Mouse (Mus musculus): ENCODE data around the gene March6.
A peak's percentile ranks its signal among the peaks of the same experiment; 100 is the strongest.

March6 gene

DNA sequence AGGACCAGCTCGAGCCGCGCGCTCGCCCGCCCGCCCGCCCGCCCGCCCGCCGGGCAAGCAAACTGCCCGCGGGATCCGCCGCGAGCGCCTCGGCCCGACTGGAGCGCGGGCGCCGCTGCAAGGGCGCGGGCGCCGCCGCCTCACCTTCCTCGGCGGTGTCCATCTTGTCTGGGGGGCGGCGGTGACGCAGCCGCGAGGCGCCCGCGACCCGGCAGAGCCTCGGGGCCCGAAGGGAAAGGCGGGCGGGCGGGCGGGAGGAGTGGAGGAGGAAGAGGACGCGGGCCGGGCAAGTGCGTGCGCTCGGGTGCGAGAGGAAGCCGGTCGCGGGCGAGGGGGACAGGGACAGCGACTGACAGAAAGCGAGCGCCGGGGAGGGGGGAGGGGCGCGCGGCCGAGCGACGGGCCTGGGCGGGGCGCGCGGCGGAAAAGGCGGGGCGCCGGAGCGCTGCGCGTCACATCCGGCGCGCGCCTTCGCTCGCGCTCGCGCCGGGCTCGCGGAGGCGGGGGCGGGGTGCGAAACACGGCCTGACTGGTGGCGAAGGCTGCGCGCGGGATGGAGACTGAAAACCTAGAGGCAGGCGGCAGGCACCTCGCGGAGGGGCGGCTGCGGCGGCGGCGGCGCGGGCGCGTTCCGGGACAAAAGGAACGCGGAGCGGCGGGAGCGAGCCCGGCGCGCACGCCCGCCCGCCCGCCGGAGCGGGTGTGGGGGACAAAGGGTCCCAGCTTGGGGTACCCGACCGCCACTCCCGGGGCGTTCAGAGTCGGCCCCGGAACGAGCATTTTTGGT, at the start of gene March6:
Gene March6, minus strand, starts transcription at position 395 of the 787 bp plus-strand sequence.
- peak; percentile 92 for DNase-seq (ENCODE audit: low read depth, low spot score)

DNA sequence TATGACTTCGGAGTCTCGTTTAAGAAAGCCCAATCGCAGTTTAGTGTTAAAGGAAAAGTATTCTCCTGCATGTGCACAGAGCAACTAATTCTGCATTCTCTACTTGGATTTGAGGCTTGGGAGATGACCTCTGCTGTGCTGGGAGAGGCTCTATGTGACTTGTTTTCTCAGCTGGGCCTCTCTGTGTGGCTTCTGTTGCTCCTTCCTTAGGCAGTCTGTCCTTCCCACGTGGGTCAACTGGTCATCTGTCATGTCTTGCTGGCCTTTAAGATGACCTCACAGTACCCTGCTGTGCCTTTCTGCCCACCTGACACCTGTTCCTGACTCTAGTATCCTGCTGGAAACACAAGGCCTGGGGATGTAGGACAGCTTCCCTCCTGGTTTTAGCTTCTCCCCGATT, 45.2 kb upstream of the March6 start:
- no peak for DNase-seq (ENCODE audit: low read depth, low spot score)

DNA sequence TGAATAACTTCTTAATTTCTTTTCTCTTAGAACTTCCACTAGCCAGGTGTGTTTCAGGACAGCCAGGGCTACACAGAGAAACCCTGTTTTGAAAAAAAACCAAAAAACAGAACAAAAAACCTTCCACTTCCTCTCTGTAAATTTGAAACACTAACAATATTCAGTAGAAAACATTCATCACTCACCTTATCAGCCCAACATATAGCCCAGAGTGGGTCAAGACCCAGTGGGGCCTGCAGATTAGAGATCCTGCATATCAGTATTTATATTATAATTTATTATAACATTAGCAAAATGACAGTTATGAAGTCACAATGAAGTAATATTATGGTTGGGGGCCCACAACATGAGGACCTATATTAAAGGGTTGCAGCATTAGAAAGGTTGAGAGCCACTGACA, 42.8 kb upstream of the March6 start:
- DNase-seq (ENCODE audit: low read depth, low spot score): no peak

GRCm38 (mm10) chr15:31573287-31573686, 42.4 kb upstream of the March6 start:
- DNase-seq (ENCODE audit: low read depth, low spot score): no peak

- no peak for DNase-seq (ENCODE audit: low read depth, low spot score)
Measured at GRCm38 (mm10) chr15:31571906-31572722, 41.3 kb upstream of the March6 start.

- no peak for DNase-seq (ENCODE audit: low read depth, low spot score)
Measured at GRCm38 (mm10) chr15:31570959-31571358, 40.1 kb upstream of the March6 start.

- DNase-seq (ENCODE audit: low read depth, low spot score): no peak
Measured at GRCm38 (mm10) chr15:31569325-31570022, 38.6 kb upstream of the March6 start.

GRCm38 (mm10) chr15:31568581-31568996, 37.7 kb upstream of the March6 start:
- DNase-seq (ENCODE audit: low read depth, low spot score): no peak

GRCm38 (mm10) chr15:31567431-31567830, 36.6 kb upstream of the March6 start:
- DNase-seq (ENCODE audit: low read depth, low spot score): no peak

DNA sequence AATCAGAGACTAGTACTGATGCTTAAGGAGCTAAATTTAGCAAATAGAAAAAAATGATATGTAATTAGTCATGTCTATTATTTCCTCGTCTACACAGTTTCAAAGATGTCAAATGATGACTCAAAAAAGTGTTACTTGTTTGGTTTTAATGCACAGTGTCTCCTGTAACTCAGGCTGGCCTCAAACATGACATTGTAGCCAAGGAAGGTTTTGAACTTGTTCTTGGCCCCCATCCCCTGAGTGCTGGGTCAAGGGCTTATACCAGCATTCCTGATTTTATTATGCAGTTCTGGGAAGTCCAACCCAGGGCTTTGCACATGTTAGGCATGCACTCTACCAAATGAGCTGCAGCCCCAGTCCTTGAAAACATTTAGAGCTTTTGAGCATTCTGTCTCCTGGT, 34.9 kb upstream of the March6 start:
- DNase-seq (ENCODE audit: low read depth, low spot score): no peak

DNA sequence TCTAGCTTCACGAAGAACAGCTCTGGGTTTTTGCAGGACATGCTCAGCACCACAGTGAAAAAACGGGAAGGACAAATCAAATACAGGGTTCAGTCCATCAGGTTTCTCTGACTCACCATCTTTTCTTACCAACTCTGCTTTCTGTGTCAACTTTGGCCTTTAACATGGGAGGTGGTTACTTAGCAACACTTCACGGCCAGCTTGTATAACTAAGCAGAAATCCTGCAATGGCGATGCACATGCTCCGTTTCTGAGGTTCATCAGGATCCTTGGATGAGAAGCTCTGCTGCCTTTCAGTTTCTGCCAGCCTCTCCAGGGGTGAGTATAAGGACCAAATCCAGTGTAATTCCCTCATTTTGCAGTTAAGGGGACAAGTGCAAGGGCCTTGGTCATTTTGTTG, 34.3 kb upstream of the March6 start, which contains the start of gene Cmbl:
Gene Cmbl, plus strand, starts transcription at position 206 of the 400 bp plus-strand sequence.
- DNase-seq (ENCODE audit: low read depth, low spot score): no peak

GRCm38 (mm10) chr15:31563577-31564546, 33.0 kb upstream of the March6 start:
- no peak for DNase-seq (ENCODE audit: low read depth, low spot score)

GRCm38 (mm10) chr15:31562847-31563246, 32.0 kb upstream of the March6 start:
- DNase-seq (ENCODE audit: low read depth, low spot score): no peak

- no peak for DNase-seq (ENCODE audit: low read depth, low spot score)
Measured at GRCm38 (mm10) chr15:31561976-31562375, 31.1 kb upstream of the March6 start.

DNA sequence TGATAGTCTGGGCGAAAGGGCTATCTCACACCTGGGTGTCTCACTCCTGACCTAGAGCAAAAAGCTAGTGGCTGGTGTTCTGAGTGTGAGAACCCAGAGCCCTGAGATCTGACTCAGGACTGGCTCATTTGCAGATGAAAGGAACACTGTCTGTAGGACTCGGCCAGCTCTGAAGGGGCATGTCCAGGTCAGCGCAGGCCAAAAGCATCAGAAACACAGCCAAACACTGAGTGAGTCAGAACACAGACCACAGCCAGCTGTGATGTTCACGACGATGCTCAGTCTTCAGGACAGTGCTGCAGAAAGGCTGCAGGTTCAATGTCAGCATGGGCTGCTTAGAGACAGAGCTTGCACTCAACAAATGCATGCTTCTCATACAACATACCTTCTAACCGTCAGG, 30.5 kb upstream of the March6 start:
- DNase-seq (ENCODE audit: low read depth, low spot score): no peak

DNA sequence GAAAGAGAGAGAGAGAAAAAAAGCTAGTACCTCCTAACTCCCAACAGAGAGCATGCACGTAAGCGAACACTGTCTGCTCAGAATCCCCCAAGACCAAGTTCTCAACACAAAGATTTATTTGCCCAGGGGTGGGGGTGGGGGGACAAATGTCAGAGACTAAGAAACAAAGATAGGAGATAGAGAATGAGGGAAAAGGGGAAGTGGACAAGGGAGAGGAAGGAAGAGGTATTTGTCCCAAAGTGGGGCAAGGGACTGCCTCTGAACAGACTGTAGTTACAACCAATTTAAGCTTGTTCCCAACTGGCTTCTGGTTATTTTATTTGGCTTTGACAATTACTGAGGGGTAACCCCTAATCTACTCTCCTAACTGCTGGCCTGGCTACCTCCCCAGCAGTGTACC, 24.0 kb upstream of the March6 start:
- no peak for DNase-seq (ENCODE audit: low read depth, low spot score)

GRCm38 (mm10) chr15:31550381-31550780, 19.5 kb upstream of the March6 start:
- no peak for DNase-seq (ENCODE audit: low read depth, low spot score)

GRCm38 (mm10) chr15:31547421-31547820, 16.6 kb upstream of the March6 start:
- no peak for DNase-seq (ENCODE audit: low read depth, low spot score)

DNA sequence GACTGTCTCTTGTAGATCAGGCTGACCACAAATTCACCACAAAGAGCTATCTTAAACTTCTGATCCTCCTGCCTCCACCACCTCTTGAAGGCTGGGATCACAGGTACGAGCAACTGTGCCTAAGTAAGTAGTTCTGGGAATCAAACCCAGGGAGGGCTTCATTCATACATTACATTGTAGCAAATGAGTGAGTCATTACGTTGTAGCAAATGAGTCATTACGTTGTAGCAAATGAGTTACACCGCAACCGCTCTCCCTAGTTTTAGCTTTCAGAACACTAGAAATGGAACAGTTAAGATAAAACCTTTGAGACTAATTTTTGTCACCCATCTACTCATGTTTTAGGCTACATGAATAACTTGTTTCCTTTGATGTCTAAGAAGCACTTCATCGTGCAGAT, 15.4 kb upstream of the March6 start:
- no peak for DNase-seq (ENCODE audit: low read depth, low spot score)

GRCm38 (mm10) chr15:31545058-31545457, 14.2 kb upstream of the March6 start:
- no peak for DNase-seq (ENCODE audit: low read depth, low spot score)

GRCm38 (mm10) chr15:31543246-31543645, 12.4 kb upstream of the March6 start:
- no peak for DNase-seq (ENCODE audit: low read depth, low spot score)

All from forelimb bud, embryonic 11.5 days (tissue).